Mouse (Mus musculus): ENCODE measurements around the gene S1pr4.

The S1pr4 gene

GRCm38 (mm10) chr10:81500032-81500431 is at the start of gene S1pr4:
Gene S1pr4, minus strand, starts transcription at chr10:81500132.
- DNase-seq (ENCODE audit: low read depth, low spot score) = no peak

DNA sequence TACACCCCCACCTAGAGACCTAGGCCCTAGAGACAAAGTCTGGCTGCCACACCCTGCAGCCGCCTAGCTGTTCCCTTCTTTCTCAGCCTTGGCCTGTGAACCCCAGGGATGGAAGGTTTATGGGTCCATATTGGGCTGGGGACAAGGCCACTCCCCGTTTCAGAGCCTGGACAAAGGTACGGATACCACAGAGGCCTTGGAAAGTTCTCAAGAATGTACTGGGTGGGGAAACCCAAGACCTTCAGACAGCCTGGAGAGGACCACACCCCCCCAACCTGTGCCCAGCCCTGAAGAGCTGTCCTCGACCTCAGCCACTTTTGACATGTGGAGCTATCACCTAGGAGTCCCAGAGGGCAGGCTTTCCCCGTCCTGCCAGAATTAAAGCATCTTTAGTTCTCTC is 49.0 kb upstream of the S1pr4 start:
- DNase-seq (ENCODE audit: low read depth, low spot score) = no peak

GRCm38 (mm10) chr10:81546788-81547571 is 47.0 kb upstream of the S1pr4 start:
- DNase-seq (ENCODE audit: low read depth, low spot score) = no peak

DNA sequence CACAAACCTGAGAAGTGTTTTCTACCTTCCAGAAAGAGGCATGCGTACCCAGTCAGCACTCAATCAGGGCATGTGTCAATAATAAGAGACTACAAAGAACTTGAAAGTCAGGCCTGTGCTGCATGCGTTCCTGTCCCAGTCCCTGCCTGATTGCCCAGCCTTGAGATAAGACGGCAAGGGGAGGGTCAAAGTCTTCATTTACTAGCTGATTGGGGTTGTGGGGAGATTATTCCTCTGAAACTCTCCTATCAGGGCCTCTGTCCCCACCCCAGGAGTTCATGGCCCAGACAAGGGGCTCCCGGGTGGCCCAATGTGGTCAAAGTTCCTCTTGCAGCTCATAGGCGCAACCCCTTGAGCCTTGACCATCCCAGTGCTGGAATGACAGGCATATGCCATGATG is 46.4 kb upstream of the S1pr4 start:
- no peak for DNase-seq (ENCODE audit: low read depth, low spot score)

GRCm38 (mm10) chr10:81545161-81545747 is 45.3 kb upstream of the S1pr4 start, which contains the start of gene Gna11:
Gene Gna11, minus strand, starts transcription at chr10:81545190.
- DNase-seq (ENCODE audit: low read depth, low spot score) = peak; percentile 91

- no peak for DNase-seq (ENCODE audit: low read depth, low spot score)
These were observed 44.6 kb upstream of the S1pr4 start for GRCm38 (mm10) chr10:81544296-81545160.

DNA sequence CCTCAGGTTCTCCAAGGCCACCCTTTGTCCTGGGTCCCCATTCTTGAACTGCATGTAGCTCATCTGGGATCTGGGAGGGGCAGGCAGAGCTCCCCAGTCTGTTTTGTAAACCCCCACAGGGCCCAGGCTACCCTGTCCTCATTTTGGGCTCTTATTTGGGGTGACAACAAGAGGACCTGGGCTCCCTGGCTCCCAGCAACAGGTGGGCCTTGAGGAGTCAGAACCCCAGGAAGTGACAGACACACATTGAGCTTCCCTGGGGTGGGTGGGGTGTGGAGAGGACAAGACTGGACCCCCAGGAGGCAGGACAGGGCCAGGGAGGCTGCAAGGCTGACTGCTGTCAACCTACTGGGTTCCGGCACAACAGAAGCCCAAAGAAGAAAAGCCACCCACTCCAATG is 43.7 kb upstream of the S1pr4 start:
- DNase-seq (ENCODE audit: low read depth, low spot score) = no peak

DNA sequence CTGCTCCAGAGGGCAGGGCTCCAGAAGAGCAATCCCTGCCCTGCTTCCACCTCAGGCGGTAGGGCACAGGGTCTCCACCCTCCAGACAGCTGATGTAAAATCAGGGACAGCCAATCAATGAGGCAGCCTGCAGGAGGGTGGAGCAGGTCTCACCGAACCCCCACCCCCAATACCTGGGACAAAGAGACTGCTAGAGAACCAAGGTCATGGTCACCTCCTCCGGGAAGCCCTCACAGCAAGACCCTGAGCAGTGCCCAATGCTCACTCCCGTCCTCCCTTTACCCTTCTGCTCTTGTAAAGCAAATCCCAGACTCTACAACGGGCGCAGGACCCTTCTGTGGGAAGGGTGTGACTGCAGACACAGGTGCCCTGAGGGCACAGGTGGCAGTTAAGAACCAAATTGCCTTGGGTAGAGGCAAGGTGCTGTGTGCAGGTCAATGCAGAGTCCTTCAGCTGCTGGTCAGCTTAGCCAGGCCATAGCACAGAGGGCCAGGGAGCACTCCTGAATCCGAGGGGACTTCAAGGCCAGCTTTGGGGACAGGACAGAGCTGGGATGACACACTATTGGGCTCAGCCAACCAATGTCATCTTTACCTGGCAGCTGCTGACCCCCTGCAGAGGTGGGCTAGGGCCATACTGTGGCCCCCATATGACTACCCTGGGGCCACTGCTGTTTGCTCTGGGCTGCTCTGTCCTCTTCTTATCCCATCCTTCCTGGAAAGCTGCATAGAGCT is 43.0 kb upstream of the S1pr4 start:
- DNase-seq (ENCODE audit: low read depth, low spot score) = no peak

DNA sequence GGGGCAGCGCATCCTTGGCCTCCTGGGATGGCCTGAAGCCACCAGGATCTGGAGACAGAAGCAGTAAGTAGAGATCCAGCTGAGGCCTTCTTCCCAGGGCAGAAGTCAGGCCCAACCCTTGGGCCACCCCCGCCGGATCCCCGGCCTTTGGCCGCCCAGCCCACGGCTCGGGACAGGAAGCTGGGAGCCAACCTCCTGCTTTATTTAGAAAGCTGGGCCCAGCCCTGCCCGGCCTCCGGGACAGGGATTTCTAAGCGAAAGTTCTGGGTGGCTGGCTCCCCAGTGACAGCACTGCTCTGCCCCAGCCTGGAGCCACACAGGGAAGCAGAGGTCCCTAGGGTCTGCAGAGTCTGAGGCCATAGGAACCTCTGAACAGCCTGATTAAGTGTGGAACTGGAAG is 41.9 kb upstream of the S1pr4 start:
- DNase-seq (ENCODE audit: low read depth, low spot score) = no peak

DNA sequence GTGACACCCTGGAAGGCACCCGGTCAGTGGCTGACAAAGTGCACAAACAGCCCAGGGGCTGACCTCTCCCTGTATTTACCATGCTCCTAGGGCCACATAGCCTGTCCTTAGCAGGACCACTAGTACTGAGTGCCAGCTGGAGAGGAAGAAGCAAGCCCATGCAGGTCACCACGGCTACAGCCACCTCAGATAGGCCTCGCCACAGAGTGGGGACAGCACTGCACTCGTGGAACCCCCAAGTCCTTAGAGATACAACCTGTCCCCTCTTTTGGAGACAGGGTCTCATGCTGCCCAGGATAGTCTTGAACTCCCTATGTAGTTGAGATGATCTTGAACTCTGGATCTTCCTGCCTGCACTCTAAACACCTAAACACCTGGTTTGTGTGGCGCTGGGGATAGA is 41.4 kb upstream of the S1pr4 start:
- DNase-seq (ENCODE audit: low read depth, low spot score) = no peak

GRCm38 (mm10) chr10:81538321-81539048 is 38.6 kb upstream of the S1pr4 start:
- DNase-seq (ENCODE audit: low read depth, low spot score) = no peak

DNA sequence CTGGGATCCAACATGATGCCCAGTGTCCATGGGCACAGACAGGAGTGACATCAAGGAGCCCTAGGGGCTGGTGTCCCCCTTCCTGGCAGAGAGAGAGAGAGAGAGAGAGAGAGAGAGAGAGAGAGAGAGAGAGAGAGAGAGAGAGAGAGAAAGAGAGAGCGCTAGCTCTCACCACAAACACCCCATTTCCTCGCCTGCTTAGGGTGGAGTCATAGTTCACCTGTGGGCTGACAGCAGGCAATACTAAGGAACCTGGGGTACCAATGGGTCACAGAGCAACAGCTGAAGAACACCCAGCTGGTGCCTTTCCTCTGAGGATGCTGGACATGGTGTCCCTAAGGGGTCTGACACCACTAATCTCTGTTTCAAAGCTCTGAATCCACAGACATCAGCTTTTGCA is 37.5 kb upstream of the S1pr4 start:
- DNase-seq (ENCODE audit: low read depth, low spot score) = no peak

DNA sequence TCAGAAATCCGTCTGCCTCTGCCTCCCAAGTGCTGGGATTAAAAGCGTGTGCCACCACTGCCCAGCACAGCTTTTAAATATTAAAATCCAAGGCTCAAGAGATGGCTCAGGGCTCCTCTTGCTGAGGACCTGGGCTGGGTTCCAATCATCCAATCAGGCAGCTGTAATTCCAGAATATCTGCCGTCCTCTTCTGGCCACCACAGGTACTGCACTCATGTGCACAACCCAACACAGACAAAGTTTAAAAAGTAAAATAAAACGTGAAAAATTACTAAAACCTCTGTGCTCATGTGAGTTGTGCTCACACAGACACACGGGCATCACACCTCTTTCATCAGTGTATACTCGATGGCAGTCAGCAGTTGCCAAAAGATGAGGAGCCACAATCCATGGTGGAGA is 36.8 kb upstream of the S1pr4 start:
- DNase-seq (ENCODE audit: low read depth, low spot score) = no peak

DNA sequence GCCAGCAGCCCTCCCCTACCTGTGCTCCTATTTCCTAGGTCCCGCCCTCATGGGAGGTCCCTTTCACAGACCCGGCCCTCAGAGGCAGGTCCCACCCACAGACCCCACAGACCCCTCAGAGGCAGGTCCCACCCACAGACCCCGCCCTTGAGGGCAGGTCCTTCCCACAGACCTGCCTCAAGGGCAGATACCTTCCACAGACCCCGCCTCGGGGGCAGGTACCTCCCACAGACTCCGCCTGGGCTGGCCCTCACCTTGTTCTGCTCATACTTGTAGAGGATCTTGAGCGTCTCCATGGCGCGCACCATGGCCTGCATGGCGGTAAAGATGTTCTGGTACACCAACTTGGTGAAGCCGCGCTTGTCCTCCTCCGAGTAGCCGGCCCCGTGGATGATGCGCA is 34.9 kb upstream of the S1pr4 start:
- no peak for DNase-seq (ENCODE audit: low read depth, low spot score)

DNA sequence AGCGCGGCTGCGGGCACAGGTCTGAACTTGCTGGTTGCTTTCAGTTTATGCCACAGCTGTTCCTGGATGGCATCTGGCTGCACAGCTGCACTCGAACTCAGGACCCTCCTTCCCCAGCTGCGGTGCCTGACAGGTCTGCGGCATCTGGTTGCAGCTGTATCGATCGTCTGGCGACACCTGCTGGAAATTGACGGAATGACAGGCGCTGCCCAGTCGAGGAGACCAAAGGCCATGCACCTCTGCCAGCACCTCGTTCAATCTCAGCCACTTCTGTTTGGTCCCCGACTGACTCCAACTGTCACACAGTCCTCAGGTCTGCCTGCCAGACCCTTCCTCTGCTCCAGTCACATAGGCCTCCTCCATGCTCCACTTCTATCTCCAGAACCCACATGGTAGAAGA is 26.8 kb upstream of the S1pr4 start:
- DNase-seq (ENCODE audit: low read depth, low spot score) = peak; percentile 63

- DNase-seq (ENCODE audit: low read depth, low spot score) = no peak
These were observed 25.2 kb upstream of the S1pr4 start for GRCm38 (mm10) chr10:81525017-81525694.

GRCm38 (mm10) chr10:81524051-81524605 is 24.2 kb upstream of the S1pr4 start, which contains the start of gene Gna15:
Gene Gna15, minus strand, starts transcription at chr10:81524225.
- DNase-seq (ENCODE audit: low read depth, low spot score) = no peak

DNA sequence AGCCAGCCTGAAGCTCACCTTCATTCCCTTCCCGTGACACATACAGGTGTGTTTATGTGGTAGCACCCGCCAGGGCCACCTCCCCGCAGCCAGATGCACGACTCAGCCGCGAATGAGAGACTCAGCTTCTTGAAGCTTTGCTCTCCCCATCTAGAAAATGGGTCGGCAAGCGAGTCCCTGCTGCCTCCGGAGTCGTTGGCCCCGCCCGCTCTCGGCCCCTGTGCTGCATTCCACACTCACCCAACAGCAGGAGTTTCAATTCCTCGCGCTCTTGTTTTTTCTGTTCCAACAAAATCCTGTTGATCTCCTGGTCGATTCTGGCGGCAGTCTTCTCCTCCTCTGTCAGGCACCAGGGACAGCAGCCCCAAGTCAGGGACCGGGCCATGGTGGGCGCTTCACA is 23.6 kb upstream of the S1pr4 start:
- DNase-seq (ENCODE audit: low read depth, low spot score) = no peak

GRCm38 (mm10) chr10:81523142-81523541 is 23.2 kb upstream of the S1pr4 start:
- DNase-seq (ENCODE audit: low read depth, low spot score) = no peak

GRCm38 (mm10) chr10:81519978-81520365 is 20.0 kb upstream of the S1pr4 start:
- DNase-seq (ENCODE audit: low read depth, low spot score) = no peak
